Mouse (Mus musculus) kidney, adult 2 months (tissue): ENCODE measurements at regions not wholly inside any gene's neighbourhood (a gene's known extent, or its start where the extent isn't known, plus 50 kb on each side); places are given as distances from the start of the nearest gene placed in this dataset.

Source experiments
- DNase-seq: peaks from one replicate; pipeline ENCODE4 v3.0.0; 2021
- H3K27ac ChIP-seq: fragments of 200-500 bp; 2 replicates; pipeline ENCODE4 v1.5.1; 2012; ENCODE audit warnings: low read depth, low read length, control low read depth, inconsistent platforms; ENCODE audit not compliant: insufficient read depth
- H3K27me3 ChIP-seq: fragments of 200-500 bp; replicated peaks from 2 replicates; pipeline ENCODE4 v1.6.1; 2012; ENCODE audit warnings: mild to moderate bottlenecking, moderate library complexity, low read length, inconsistent platforms; ENCODE audit not compliant: control insufficient read depth, insufficient read depth
- H3K36me3 ChIP-seq: fragments of 200-500 bp; 2 replicates; pipeline ENCODE4 v1.6.1; 2012; ENCODE audit warnings: mild to moderate bottlenecking, moderate library complexity, low read length, inconsistent platforms; ENCODE audit not compliant: control insufficient read depth, insufficient read depth
- H3K4me1 ChIP-seq: fragments of 200-500 bp; 2 replicates; pipeline ENCODE4 v1.6.1; 2011; ENCODE audit warnings: low read length; ENCODE audit not compliant: control insufficient read depth, insufficient read depth
- H3K4me3 ChIP-seq: fragments of 200-500 bp; 2 replicates; pipeline ENCODE4 v1.5.1; 2011; ENCODE audit warnings: mild to moderate bottlenecking, low read depth, low read length, control low read depth; ENCODE audit not compliant: insufficient read depth
- CTCF ChIP-seq: fragments of 200-500 bp; conservative IDR thresholded peaks from 2 replicates; pipeline ENCODE4 v1.5.1; 2011; ENCODE audit warnings: low read depth, mild to moderate bottlenecking, control low read depth, low read length, moderate library complexity, mixed read lengths; ENCODE audit not compliant: insufficient read depth, insufficient read length
- POLR2A ChIP-seq: fragments of 200-500 bp; IDR thresholded peaks from one replicate; pipeline ENCODE4 v1.6.1; 2011; ENCODE audit warnings: low read depth, low read length, control low read depth
- WGBS: fragments of 180-500 bp; shearing (Covaris S2); methylation state at CpG from one replicate; pipeline ENCODE4 v1.1.7; 2018; 5-methylcytosine and 5-hydroxymethylcytosine counted together

GRCm38 (mm10) chr13:28697796-28698678, 255.5 kb downstream of the Sox4 start:
- Histone ChIP-seq H3K4me3 (no peak overlapping the region), H3K27ac (no peak overlapping the region), H3K4me1 (no peaks in the 10 kb centered on the region), H3K36me3 (no peaks in the 10 kb centered on the region), H3K27me3 (no peaks in the 10 kb centered on the region)
- DNase-seq, result no peak
- 49% methylated on average over 12 of the region's 12 CpGs for WGBS
- TF ChIP-seq POLR2A (no peak), CTCF (no peak)

GRCm38 (mm10) chr13:28693078-28693477, 260.4 kb downstream of the Sox4 start:
- no peak for DNase-seq
- no peaks in the 10 kb centered on the region for H3K27me3 ChIP-seq
- 74% methylated on average over 4 of the region's 4 CpGs for WGBS
- TF ChIP-seq POLR2A (no peak), CTCF (no peak)
- H3K4me3 ChIP-seq, result no peak overlapping the region
- H3K27ac ChIP-seq, result no peak overlapping the region
- 0 out of 2 replicates have a peak, but pooled peaks cover 4% of the 10 kb centered on the region for H3K4me1 ChIP-seq
- H3K36me3 ChIP-seq, result no peaks in the 10 kb centered on the region

- DNase-seq, result no peak
- TF ChIP-seq POLR2A (no peak), CTCF (no peak)
- Histone ChIP-seq H3K27ac (no peak overlapping the region), H3K27me3 (no peaks in the 10 kb centered on the region), H3K4me3 (no peak overlapping the region), H3K36me3 (no peaks in the 10 kb centered on the region), H3K4me1 (0 out of 2 replicates have a peak, but pooled peaks cover 4% of the 10 kb centered on the region)
- 81% methylated on average over 5 of the region's 5 CpGs for WGBS
Observed at GRCm38 (mm10) chr13:28692587-28692986, 260.9 kb downstream of the Sox4 start.

GRCm38 (mm10) chr13:28690511-28691160, 262.9 kb downstream of the Sox4 start:
- Histone ChIP-seq H3K36me3 (no peaks in the 10 kb centered on the region), H3K27ac (no peak overlapping the region), H3K4me3 (no peak overlapping the region), H3K27me3 (no peaks in the 10 kb centered on the region), H3K4me1 (0 out of 2 replicates have a peak, but pooled peaks cover 4% of the 10 kb centered on the region)
- 91% methylated on average over 5 of the region's 5 CpGs for WGBS
- no peak for TF ChIP-seq CTCF
- TF ChIP-seq POLR2A, result no peak
- no peak for DNase-seq

DNA sequence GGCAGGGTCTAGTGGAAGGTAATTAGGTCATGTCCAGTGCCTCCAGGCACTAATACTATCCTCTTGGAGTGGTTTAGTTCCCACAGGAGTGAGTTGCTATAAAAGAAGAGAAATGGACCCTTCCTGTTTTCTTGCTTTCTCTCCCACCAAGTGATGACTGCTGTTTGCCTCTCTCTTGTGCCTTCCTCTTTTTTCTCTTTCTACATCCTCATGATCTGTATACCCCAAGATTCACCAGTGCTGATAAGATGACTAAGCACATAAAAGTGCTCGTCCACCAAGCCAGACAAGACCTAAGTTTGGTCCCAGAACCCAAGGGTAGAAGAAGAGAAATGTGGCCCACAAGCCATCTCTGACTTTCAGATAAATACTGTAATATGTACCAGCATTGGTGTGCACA, 265.7 kb downstream of the Sox4 start:
- H3K27ac ChIP-seq, result no peak overlapping the region
- DNase-seq, result no peak
- WGBS, result 91% methylated on average over 1 of the region's 1 CpGs

DNA sequence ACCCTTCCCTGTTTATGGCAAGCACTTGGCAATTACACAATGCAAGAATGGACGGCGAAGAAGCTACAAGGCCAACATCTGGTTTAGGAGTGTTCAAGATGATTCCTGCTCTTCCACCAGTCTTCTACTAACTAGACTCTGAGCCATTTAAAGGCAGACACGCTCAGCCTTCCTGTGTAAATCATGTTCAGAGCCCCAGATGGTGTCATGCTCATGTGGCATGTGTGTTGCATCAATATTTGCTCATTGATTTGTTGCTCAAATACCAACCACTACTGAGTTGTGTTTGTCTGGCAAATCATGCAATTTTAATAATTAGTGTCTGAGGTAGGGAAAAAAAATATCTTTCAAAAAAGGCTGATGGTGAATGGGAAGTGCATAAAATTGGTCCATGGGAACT, 269.2 kb downstream of the Sox4 start:
- TF ChIP-seq POLR2A, result no peak
- TF ChIP-seq CTCF, result no peak
- WGBS, result 92% methylated on average over 3 of the region's 3 CpGs
- Histone ChIP-seq H3K27me3 (no peaks in the 10 kb centered on the region), H3K36me3 (no peaks in the 10 kb centered on the region), H3K4me1 (no peaks in the 10 kb centered on the region), H3K27ac (no peak overlapping the region), H3K4me3 (no peak overlapping the region)
- DNase-seq, result no peak

More for the DNA sequence above, 265.7 kb downstream of the Sox4 start:
- Histone ChIP-seq H3K36me3 (no peaks in the 10 kb centered on the region), H3K4me1 (0 out of 2 replicates have a peak, but pooled peaks cover 4% of the 10 kb centered on the region), H3K27me3 (no peaks in the 10 kb centered on the region), H3K4me3 (no peak overlapping the region)
- TF ChIP-seq POLR2A (no peak), CTCF (no peak)

DNA sequence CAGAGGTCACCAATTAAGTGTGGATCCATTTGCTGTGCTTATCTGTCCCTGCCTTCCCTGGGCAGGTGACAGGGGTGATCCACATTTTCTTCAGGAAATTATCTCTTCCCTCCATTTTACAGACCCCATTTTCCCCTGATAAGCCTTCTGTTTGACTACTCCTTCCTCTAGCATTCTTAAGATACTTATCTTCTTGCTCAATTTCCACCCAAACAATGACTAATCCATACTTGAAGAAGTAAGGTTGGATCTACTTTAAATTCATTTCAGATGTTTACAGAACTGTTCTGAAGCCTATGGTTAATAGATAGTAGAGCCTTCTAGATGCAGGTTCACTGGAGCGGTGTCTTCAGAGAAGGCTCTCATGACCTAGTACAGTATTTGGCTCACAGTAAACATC, 273.2 kb downstream of the Sox4 start:
- TF ChIP-seq CTCF, result no peak
- no peak for TF ChIP-seq POLR2A
- H3K36me3 ChIP-seq, result no peaks in the 10 kb centered on the region
- no peak overlapping the region for H3K27ac ChIP-seq
- H3K27me3 ChIP-seq, result no peaks in the 10 kb centered on the region
- DNase-seq, result no peak
- no peak overlapping the region for H3K4me3 ChIP-seq
- WGBS, result 97% methylated on average over 1 of the region's 1 CpGs
- H3K4me1 ChIP-seq, result no peaks in the 10 kb centered on the region
